Mouse (Mus musculus) lung, postnatal 10 days (tissue): ENCODE results near the gene Taok2.
"Not testable (repeated sequence)": the region's sequence is repeated elsewhere in the genome, so short reads cannot be mapped to it uniquely, and the experiment has no call there.

Source experiments
- DNase-seq: peaks from one replicate; pipeline ENCODE4 v3.0.0; 2021

The Taok2 gene

DNA sequence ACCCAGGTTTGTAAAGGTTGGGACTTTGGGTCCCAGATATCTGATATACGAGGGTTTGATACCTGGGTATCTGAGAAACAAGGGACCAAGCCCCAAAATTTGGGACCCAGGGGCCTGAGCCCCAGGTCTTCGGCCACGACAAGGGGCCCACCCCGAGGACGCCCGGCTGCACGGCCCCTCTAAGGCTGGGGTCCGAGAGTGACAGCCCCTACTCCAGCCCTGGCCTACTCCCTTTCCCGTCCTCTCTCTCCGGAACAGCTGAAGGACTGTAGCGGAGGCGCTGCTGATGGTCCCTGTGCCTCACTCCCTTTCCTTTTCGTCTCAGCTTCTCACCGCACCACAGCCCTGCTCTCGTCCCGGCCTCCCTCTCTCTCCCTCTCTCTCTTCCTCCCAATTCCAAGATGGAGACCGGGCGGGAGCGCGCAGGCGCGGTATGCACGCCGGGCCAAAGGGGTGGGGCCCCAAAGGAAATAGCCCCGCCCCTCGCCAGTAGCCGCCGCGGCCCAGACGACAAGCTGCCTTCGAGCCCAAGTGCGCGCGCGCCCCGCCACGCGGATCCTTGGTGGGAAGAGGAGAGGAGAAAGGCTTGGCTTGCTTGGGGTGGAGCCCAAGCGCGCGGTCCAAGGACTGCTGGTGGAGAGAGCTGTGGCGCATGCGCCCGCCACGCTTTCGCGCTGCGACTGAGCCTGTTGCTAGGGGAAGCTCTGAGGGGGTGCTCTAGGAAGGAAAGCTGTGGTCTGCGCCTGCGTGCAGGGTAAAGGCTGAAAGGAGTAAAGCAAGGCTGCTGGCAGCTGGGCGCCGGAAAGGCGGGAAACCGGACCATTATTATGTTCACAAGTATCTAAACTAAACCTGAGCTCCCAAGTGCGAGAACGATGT is at the start of gene Taok2:
Gene Taok2 (minus strand): TSS at position 418 of the 879 bp plus-strand sequence.
- peak; percentile 99 for DNase-seq

DNA sequence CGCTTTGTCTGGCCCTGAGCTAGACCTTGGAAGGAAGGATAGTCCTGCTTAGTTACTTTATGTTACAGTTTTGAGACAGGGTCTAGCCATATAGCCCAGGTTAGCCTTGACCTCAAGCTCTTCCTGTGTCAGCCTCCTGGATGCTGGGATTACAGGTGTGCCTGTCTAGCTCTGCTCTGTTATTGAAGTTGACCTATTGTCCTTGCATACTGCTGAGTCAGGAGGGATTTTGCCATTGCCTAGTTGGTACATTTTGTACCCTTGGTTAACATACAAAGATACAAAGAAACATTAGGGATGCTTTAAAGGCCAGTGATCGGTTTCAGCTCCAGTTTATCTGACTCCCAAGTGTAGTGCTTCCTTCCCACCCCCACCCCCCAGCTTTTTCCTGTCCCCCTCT is 48.1 kb upstream of the Taok2 start:
- DNase-seq, result no peak

DNA sequence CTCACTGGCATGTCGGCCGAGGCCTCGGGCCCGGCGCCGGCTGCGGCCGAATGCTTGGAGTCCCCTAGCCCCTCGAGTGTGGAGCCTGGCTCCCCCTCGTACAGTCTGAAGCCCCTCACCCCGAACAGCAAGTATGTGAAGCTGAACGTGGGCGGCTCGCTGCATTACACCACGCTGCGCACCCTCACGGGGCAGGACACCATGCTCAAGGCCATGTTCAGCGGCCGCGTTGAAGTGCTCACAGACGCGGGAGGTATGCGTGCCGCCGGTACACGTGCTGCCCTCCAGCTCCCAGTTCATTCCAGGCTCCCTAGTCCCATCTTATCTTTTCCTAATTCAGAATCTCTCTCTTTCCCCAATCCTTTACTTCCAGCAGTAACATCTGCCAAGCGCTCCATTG is 44.5 kb upstream of the Taok2 start:
- no peak for DNase-seq

DNA sequence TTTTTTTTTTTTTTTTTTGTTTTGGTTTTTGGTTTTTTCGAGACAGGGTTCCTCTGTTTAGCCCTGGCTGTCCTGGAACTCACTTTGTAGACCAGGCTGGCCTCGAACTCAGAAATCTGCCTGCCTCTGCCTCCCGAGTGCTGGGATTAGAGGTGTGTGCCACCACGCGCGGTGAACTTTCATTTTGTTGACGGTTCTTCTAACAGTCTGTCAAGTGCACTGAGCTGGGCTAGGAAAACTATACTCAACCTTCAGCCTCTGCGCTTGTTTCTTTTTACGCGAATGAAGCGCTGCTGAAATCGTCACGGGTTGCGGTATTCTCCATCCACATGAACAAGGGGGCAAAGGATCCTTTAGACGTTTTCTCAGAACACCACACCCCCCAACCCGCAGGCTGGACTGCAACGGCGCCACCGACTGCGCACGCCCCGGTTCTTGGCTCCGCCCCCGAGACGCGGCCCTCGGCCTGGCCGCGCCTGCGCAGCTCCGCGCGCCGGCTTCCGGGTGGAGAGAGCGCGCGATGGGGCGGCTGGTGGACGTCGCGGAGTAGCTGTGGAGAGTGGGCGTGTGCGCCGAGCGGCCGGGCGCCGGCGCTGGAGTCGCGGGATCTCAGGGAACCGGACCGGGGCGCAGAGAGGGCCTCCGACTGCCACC is 44.0 kb upstream of the Taok2 start, which contains the start of gene Kctd13:
Gene Kctd13 (plus strand): TSS at position 496 of the 654 bp plus-strand sequence.
- peak; percentile 96 for DNase-seq

DNA sequence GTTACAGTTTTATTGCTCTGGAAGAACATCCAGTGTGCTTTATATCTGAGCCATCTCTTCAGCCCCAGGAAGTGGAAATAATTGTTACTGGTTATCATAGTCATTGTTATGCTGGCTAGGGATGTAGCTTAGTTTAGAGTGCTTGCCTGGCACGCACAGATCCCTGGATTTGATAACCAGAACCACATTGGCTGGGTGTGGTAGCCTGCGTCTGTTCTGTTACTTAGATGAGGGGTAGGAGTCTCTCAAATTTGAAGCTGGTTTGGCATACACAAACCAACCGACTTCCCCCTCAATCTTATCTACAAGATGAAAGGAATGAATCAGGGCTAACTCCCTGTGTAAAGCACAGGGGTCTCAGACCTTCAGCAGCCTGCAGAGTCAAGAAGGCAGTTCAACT is 41.8 kb upstream of the Taok2 start:
- DNase-seq, result no peak

DNA sequence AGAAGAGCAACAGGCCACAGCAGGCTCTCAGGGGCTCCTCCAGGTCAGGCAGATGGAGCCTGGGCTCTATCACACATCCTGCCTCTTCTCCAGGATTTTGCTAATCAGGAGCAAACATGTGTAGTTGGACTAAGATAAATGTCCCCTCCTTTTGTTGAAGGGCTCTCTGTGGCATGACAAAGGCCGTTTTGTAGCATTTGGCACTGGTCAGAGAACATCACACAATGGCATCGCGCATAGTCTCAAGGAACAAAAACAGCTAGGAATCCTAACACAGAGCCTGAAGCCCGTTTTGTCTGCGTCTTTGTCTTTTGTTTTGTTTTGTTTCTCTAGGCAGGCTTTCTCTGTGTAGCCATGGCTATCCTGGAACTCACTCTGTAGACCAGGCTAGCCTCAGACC is 39.5 kb upstream of the Taok2 start:
- DNase-seq, result no peak

DNA sequence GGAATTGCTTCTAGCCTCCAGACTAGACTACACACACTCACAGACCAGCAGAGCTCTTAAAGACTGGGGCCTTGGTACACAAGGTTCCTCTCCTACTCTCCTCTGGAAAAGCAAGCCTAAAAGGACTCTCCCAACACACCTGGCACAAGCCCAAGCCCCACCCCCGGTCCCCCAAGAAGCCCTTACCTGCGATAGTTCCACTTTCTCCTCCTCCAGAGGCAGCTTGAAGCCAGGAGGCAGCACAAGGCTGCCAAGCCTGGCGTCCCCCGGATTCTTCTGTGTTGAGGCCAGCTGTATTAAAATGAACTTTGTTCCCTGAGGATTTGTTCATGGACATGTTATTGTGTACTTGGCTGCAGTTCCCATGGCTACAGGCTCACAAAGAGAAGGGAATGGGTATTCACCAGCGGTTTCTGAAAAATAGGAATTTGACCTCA is 38.1 kb upstream of the Taok2 start, which contains the start of gene Tmem219:
Gene Tmem219 (minus strand): TSS at position 294 of the 437 bp plus-strand sequence.
- peak; percentile 78 for DNase-seq

DNA sequence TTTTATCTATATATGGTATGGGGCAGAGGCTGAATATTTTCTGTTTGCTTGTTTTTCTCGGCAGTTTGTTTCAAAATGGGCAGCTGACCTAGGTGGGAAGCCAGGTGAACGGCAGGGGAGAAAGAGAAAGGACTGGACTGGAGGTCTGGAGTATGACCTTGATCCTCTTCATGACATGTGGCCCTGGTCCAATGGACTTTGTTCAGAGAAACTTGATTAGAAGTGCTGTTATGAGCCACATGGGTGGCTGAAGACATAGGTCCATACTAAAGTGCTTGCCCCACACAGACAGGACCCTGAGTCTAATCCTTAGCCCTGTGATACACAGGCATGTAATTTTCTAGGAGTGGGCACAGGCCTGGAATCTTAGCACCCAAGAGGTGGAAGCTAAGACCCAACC is 37.1 kb upstream of the Taok2 start:
- DNase-seq, result no peak

DNA sequence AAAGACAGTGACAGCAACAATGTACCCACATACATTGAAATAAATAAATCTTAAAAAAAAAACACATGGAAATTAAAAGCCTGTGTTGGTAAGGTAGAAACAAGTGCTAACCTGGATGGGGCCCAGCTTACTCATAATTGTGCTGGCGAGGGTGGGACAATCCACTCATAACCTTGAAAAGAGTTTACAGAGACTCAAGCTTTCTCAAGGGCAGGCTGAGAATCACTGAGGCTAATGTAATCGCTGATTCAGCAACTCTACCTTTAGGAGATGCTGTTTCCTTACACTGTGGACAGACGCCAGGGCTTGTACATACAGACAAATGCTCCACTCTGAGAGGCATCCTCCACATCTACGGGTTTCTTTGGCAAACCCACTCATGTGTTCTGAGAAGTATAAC is 35.5 kb upstream of the Taok2 start:
- no peak for DNase-seq

DNA sequence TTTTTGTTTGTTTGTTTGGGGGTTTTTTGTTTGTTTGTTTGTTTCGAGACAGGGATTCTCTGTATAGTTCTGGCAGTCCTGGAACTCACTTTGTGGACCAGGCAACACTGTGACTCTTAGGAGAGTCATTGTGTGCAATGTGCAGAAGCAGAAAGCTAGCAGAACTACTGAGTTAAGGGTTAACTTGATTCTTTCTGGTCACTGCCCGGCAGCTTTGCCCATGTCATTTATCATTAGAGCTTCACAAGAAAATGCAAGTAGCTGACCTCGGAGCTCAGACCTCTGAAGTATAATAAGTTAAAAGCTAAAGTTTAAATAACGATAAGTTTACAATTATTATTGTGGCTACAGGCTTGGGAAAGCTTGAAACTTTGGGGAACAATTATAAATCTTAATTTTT is 33.9 kb upstream of the Taok2 start:
- DNase-seq, result not testable (repeated sequence)

DNA sequence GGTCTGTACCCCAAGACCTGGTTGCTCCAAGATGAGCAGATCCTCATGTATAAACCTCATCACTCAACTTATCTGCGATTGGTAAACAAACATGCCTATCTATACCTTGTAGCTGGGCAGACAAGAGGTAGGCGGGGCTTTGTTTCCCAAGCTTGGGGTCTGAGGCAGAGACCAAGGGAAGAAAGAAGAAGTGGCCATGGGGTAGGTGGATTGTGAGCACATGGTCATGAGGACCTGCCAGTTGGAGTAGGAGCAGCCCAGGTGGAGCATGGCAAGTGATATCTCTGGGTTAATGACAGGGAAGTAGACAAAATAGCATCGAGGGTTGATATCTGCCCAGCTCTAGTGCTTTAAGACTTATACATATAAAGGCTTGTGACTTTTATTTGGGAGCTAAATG is 30.3 kb upstream of the Taok2 start:
- DNase-seq, result no peak

DNA sequence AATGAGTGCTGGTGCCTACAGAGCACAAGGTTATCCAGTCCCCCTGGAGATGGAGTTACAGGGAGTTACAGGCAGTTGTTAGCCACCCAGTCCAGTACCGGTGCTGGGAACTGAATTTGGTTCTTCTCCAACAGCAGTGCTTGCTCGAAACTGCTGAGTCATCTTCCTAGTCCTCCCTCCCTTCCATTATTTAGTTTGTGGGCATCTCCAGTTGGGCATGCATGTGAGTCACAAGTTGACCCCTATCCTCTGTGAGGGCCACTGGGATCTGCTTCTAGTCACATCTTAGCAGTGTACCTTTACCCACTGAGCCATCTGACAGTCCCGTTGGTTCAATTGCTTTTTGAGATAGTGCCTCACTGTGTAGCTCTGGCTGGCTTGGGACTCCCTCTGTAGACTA is 21.1 kb upstream of the Taok2 start:
- DNase-seq, result no peak

DNA sequence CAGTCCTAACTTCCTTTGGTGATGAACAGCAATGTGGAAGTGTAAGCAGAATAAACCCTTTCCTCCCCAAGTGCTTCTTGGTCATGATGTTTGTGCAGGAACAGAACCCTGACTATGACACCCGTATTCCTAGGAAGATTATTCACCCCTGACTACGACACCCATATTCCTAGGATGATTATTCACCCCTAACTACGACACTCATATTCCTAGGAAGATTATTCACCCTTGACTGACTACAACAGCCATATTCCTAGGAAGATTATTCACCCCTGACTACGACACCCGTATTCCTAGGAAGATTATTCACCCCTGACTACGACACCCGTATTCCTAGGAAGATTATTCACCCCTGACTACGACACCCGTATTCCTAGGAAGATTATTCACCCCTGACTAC is 15.3 kb upstream of the Taok2 start:
- not testable (repeated sequence) for DNase-seq

DNA sequence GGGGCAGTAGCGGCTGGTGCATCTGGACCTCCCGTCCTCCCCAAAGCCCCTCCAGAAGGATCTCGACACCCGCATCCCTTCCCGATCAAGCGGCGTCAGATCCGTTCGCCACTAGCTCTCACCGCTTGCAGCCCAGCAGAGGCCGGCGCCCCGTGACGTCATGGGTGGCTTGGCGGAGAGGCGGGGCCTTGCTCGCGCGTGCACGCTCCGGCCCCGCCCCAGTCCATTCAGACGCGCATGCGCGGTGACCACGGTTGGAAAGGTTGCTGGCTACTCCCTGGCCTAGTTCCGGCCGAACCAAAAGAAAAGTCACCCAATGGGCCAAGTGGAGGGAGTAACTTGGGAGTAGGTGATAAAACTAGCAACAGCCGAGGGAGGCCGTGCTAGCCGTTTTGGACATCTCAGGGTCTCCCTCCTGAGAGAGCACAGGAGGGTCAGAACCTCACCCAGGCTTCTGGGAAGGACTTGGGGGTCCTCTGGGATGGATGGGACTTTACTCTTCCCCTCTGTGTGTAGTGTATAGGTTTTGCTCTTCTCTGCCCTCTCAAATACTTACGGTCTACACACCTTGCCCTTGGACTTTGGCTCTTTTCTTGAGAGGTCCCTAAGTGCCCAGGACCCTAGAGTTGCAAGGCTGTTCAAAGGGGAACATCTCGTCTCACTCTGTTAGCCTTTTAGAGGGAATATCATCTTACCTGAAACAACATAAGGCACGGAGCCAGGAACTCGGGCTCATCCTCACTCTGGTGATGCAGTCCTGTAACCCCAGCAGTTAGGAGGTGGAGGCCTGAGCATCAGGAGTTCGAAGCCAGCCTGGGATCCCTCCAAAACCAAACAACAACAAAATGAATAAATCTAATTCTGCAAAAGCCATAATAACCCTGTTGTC is 13.8 kb upstream of the Taok2 start:
- DNase-seq, result peak; percentile 97

DNA sequence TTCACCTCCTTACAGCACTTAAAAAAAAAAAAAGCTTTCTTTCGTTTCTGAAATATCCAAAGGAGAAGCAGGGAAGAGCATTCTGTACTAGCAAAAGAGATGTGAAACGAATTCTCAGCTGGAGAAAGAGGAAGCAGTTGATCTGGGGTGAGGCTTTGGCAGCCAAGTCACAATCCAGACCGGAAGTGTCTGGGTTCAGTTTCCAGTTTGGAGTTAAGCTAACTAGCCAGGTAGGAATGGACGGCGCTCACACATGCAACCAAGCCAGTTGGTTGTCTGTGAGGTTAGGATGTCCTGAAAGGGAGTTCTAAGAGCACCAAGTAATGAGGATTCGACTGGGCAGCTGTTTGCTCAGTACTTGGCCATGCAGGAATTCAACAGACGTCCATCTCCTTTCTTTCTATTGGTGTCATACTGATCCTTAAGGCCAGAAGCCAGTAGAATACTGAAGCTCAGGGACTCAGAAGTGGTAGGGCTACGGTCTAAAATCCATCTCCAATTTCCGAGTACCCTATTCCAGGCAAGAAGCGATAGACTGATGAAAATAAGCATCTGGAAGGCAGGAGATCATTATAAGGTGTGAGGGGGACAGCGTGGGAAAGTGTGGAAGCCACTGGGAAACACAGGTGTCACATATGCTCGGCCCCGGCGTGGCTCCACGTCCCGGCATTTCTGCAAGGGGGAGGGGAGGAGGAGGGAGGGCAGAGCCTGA is 13.0 kb upstream of the Taok2 start:
- peak; percentile 32 for DNase-seq

DNA sequence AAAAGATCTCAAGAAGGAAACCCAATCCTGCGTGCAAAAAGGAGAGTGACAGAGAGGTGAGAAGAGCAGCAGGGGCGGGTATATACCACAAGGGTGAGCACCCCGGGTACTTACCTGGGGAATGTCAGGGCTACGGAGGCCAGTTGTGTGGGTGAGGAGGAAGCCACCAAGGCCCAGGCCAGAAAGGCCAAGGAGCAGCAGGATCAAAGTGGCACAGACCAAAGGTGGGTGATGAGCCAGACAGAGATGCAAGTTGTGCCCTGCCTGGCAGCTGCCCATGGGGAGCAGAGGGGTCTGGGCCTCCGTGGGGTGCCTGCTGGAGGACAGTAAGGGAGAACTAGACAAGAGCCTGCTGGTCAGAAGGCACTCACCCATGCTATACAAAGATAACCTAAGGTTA is 12.4 kb upstream of the Taok2 start:
- DNase-seq, result no peak

DNA sequence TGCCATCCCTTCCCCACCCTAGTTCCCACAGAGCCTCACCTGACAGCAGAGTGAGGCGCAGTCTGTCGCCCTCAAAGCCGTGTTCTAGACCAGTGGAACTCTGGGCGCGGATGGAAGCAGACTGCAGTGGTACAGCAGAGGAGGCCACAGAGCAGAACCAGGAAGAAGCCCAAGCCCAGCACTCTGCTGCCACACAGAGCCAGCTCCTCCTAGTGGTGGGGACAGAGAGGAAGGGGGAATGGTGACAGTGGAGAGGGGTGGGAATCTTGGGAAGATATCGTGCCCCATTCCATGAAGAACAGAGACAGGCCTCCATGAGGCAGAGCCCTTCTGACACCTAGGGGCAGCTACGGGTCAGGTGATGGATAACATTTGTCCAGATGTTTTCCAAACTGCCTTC is 4.3 kb upstream of the Taok2 start:
- peak; percentile 53 for DNase-seq

DNA sequence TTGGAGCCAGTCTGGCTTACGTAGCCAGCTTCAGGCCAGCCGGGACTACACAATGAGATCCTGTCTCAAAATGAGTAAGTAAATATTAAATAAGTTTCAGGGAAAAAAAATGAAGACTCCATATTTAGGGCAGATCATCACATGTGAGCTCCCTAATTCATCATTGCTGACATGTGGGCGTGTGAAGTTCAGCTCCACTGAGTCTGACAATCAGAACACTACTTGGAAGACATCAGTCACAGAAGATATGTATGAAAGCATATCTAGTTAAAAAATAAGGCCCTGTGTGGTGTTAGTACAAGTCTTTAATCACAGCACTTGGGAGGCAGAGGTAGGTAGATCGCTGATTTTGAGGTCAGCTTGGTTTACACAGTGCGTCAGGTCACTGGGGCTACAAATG is 2.8 kb upstream of the Taok2 start:
- DNase-seq, result no peak

DNA sequence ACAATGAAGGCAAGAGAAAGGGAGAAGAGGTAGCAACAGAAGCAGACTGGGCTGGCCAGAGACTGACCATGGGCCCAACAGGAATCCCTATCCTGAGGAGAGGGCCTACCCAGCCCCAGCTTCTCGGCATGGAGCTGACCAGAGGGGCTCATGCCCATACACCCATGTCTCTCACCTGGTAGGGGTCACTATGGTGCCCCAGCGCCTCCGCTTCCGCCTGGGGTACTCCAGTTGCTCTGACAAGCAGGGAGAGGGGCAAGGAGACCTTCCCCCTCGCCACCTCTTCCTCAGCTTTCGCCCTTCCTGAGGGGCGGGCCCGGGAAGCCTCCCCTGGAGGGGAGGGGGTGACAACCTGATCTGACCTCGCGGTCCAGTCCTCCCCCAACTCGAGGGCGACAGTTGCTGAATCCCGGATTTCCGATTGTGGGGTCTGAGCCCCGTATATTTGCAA is 747 bp downstream of the Taok2 start:
- peak; percentile 49 for DNase-seq

DNA sequence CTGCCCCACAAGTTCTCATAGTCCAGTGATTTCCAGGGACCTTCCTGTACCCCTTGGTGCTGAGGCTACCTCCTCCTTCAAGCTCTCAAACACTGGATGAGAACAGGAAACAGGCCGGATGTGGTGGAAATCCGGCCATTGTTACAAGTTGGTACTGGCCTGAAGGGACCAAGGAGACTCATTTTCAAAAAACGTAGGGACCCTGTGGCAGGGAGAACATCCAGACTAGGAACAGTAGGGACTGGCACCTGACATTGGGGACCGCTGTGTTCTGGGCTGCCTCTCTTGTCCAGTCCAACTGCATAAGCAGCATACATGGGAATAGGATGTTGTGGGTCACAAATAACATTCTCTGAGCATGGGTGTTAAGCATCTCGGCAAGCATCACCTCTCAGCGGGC is 3.5 kb downstream of the Taok2 start:
- DNase-seq, result peak; percentile 67

DNA sequence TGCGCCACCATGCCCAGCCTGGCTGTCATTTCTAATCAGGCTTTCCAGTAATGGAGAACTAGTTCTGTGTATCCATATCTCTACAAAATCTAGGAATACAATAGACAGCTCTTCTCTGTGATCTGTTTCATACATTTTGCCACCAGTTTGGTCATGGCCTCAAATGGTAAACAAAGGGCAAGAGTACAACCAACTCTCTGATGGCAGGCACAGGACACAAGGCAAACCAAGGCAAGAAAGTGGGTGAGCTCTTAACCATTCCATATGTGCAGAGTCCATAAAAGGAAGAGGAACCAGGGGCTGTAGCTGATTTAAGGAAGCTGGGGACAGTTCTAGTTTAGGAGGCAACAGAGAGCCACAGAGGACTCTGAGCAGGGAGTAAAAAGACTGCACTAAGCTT is 7.3 kb downstream of the Taok2 start:
- DNase-seq, result no peak

DNA sequence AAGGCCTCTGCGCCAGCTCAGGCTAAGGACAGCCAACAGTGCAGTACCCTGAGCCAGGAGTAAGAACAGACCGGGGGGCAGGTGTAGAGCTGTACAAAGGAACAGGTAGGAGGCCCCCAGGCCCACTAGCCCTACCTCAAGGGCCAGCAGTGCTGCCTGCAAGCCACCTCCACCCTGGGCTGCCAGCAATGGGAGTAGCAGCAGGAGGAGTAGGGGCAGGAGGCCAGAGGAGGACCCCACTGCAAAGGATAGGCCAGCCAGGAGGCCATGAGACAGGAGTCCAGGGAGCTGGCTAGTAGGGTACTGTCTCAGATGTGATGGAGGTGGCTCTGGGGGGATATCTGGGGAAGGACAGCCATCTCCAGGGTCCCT is 14.0 kb downstream of the Taok2 start:
- DNase-seq, result no peak
